Mouse (Mus musculus) liver, adult 2 months (tissue): ENCODE results near the gene Hdac7.

Experiments
- CTCF ChIP-seq: fragments of 200-500 bp; IDR thresholded peaks from 2 replicates; pipeline ENCODE4 v1.5.1; 2011; ENCODE audit warnings: low read depth, low read length, control low read depth
- POLR2A ChIP-seq: fragments of 200-500 bp; IDR thresholded peaks from 2 replicates; pipeline ENCODE4 v1.6.1; 2011; ENCODE audit warnings: low read length, control low read depth; ENCODE audit not compliant: insufficient read depth; ENCODE audit errors: extremely low read depth

- TF ChIP-seq POLR2A = no peak
- TF ChIP-seq CTCF = no peak
These were observed 12.9 kb downstream of the Hdac7 start for GRCm38 (mm10) chr15:97831242-97831986.
